Mouse (Mus musculus) liver, embryonic 13.5 days (tissue): ENCODE measurements around the gene Tmem107. TPM values are rescaled to one million over a fixed set of nuclear protein-coding genes. Genes with fewer than 3 reads are reported as not detected.
A peak's percentile ranks its signal among the peaks of the same experiment; 100 is the strongest.

Experiments used
- ATAC-seq: fragments of 200-750 bp; cut with Nextera tagmentation; 2 replicates; pipeline ENCODE4 v1.8.0; 2017; ENCODE audit warnings: low read depth, mild to moderate bottlenecking, moderate number of reproducible peaks, moderate library complexity
- DNase-seq: peaks from one replicate; pipeline ENCODE4 v3.0.0; 2022
- H3K27ac ChIP-seq: fragments of 300-500 bp; sonication (generic); 2 replicates; pipeline ENCODE4 v1.5.1; 2015; ENCODE audit warnings: moderate library complexity, mild to moderate bottlenecking, inconsistent platforms
- H3K27me3 ChIP-seq: fragments of 300-500 bp; sonication (generic); 2 replicates; pipeline ENCODE4 v1.6.1; 2015; ENCODE audit warnings: mild to moderate bottlenecking, inconsistent platforms
- H3K36me3 ChIP-seq: fragments of 300-500 bp; sonication (generic); 2 replicates; pipeline ENCODE4 v1.6.1; 2015; ENCODE audit warnings: mild to moderate bottlenecking, inconsistent platforms
- H3K4me1 ChIP-seq: fragments of 300-500 bp; sonication (generic); replicated peaks from 2 replicates; pipeline ENCODE4 v1.6.1; 2015; ENCODE audit warnings: inconsistent platforms
- H3K4me2 ChIP-seq: fragments of 300-500 bp; sonication (generic); 2 replicates; pipeline ENCODE4 v1.6.1; 2015; ENCODE audit warnings: inconsistent platforms, mild to moderate bottlenecking, moderate library complexity
- H3K4me3 ChIP-seq: fragments of 300-500 bp; sonication (generic); replicated peaks from 2 replicates; pipeline ENCODE4 v1.5.1; 2015; ENCODE audit warnings: mild to moderate bottlenecking, inconsistent platforms
- H3K9ac ChIP-seq: fragments of 300-500 bp; sonication (generic); 2 replicates; pipeline ENCODE4 v1.6.1; 2015; ENCODE audit warnings: mild to moderate bottlenecking, inconsistent platforms
- H3K9me3 ChIP-seq: fragments of 300-500 bp; sonication (generic); replicated peaks from 2 replicates; pipeline ENCODE4 v1.6.1; 2016; ENCODE audit warnings: inconsistent platforms
- WGBS: fragments of 180-500 bp; shearing (Covaris S2); methylation state at CpG from one replicate; pipeline ENCODE4 v1.1.7; 2015; ENCODE audit not compliant: insufficient replicate concordance; 5-methylcytosine and 5-hydroxymethylcytosine counted together
- polyA plus RNA-seq: library from polyadenylated mRNA; unstranded; fragments of >200 nt; fragmentation: Nextera tagmentation; extraction: Ambion mirVana; gene quantifications from 2 replicates; pipeline ENCODE4 v1.2.1, GENCODE M21; 2015

The Tmem107 gene
- polyA plus RNA-seq, 1 experiment from 2014 or later: 30.8 TPM

- H3K27me3 ChIP-seq: no peaks in the 10 kb centered on the region
- peak overlapping the region; percentile 67 for H3K4me3 ChIP-seq
- peak overlapping the region; percentile 95 for H3K4me2 ChIP-seq
- peak overlapping the region; percentile 78 for H3K9ac ChIP-seq
- 2% methylated on average over 29 of the region's 29 CpGs for WGBS
- peaks cover 74% of the 10 kb centered on the region for H3K4me1 ChIP-seq
- H3K27ac ChIP-seq: peak overlapping the region; percentile 93
- no peaks in the 10 kb centered on the region for H3K9me3 ChIP-seq
- DNase-seq: peak; percentile 95
- ATAC-seq: peak; percentile 24
- peaks cover 24% of the 10 kb centered on the region for H3K36me3 ChIP-seq
Observed at GRCm38 (mm10) chr11:69096987-69097900, 26.6 kb downstream of the Tmem107 start.

- DNase-seq: no peak
- Histone ChIP-seq H3K27me3 (no peaks in the 10 kb centered on the region), H3K9ac (peak overlapping the region; percentile 78), H3K4me2 (peak overlapping the region; percentile 95), H3K4me3 (peak overlapping the region; percentile 67), H3K36me3 (peaks cover 28% of the 10 kb centered on the region), H3K4me1 (peaks cover 68% of the 10 kb centered on the region), H3K9me3 (no peaks in the 10 kb centered on the region), H3K27ac (peak overlapping the region; percentile 93)
- no peak for ATAC-seq
- WGBS: 31% methylated on average over 8 of the region's 8 CpGs
Observed at GRCm38 (mm10) chr11:69098039-69098761, 27.6 kb downstream of the Tmem107 start.

- H3K4me1 ChIP-seq: peaks cover 67% of the 10 kb centered on the region
- ATAC-seq: peak; percentile 55
Observed at GRCm38 (mm10) chr11:69098762-69099091, 28.1 kb downstream of the Tmem107 start.

GRCm38 (mm10) chr11:69099177-69099914 lies 28.7 kb downstream of the Tmem107 start:
- DNase-seq (no peak), ATAC-seq (no peak)
- Histone ChIP-seq H3K4me1 (peaks cover 61% of the 10 kb centered on the region), H3K27ac (peak overlapping the region; percentile 93), H3K9ac (peak overlapping the region; percentile 77), H3K4me3 (peak overlapping the region; percentile 67), H3K27me3 (no peaks in the 10 kb centered on the region), H3K36me3 (peaks cover 39% of the 10 kb centered on the region), H3K4me2 (peak overlapping the region; percentile 95), H3K9me3 (no peaks in the 10 kb centered on the region)
- WGBS: 1% methylated on average over 22 of the region's 22 CpGs

More at GRCm38 (mm10) chr11:69098762-69099091, 28.1 kb downstream of the Tmem107 start:
- DNase-seq: peak; percentile 94
- peak overlapping the region; percentile 77 for H3K9ac ChIP-seq
- H3K27ac ChIP-seq: peak overlapping the region; percentile 93
- peaks cover 33% of the 10 kb centered on the region for H3K36me3 ChIP-seq
- peak overlapping the region; percentile 67 for H3K4me3 ChIP-seq
- no peaks in the 10 kb centered on the region for H3K27me3 ChIP-seq
- H3K9me3 ChIP-seq: no peaks in the 10 kb centered on the region
- WGBS: under 1% methylated on average over 19 of the region's 19 CpGs
- peak overlapping the region; percentile 95 for H3K4me2 ChIP-seq

- ATAC-seq (peak; percentile 11; the same call in 1 of the 2 replicates), DNase-seq (peak; percentile 83)
- Histone ChIP-seq H3K4me3 (peak overlapping the region; percentile 67), H3K36me3 (peaks cover 45% of the 10 kb centered on the region), H3K9ac (peak overlapping the region; percentile 77), H3K4me2 (peak overlapping the region; percentile 95), H3K27ac (peak overlapping the region; percentile 93), H3K27me3 (no peaks in the 10 kb centered on the region), H3K9me3 (no peaks in the 10 kb centered on the region), H3K4me1 (peaks cover 57% of the 10 kb centered on the region)
- 1% methylated on average over 23 of the region's 23 CpGs for WGBS
Observed at GRCm38 (mm10) chr11:69099915-69100345, 29.3 kb downstream of the Tmem107 start.

- ATAC-seq (no peak), DNase-seq (no peak)
- H3K4me1 ChIP-seq: peaks cover 50% of the 10 kb centered on the region
- H3K4me2 ChIP-seq: peak overlapping the region; percentile 95
- peak overlapping the region; percentile 71 for H3K27ac ChIP-seq
- no peaks in the 10 kb centered on the region for H3K27me3 ChIP-seq
- H3K36me3 ChIP-seq: peaks cover 54% of the 10 kb centered on the region
- H3K4me3 ChIP-seq: peak overlapping the region; percentile 67
- no peaks in the 10 kb centered on the region for H3K9me3 ChIP-seq
- peak overlapping the region; percentile 77 for H3K9ac ChIP-seq
- WGBS: 83% methylated on average over 20 of the region's 20 CpGs
Observed at GRCm38 (mm10) chr11:69100639-69101360, 30.2 kb downstream of the Tmem107 start.

GRCm38 (mm10) chr11:69101604-69102402 lies 31.2 kb downstream of the Tmem107 start:
- Histone ChIP-seq H3K9ac (no peak overlapping the region), H3K4me3 (no peak overlapping the region), H3K36me3 (peaks cover 62% of the 10 kb centered on the region), H3K4me2 (no peak overlapping the region), H3K4me1 (peaks cover 40% of the 10 kb centered on the region), H3K27me3 (no peaks in the 10 kb centered on the region), H3K27ac (no peak overlapping the region), H3K9me3 (no peaks in the 10 kb centered on the region)
- ATAC-seq: no peak
- WGBS: 78% methylated on average over 21 of the region's 21 CpGs
- DNase-seq: no peak

GRCm38 (mm10) chr11:69102403-69102725 lies 31.8 kb downstream of the Tmem107 start:
- Histone ChIP-seq H3K4me3 (no peak overlapping the region), H3K9ac (no peak overlapping the region), H3K4me1 (peaks cover 34% of the 10 kb centered on the region), H3K9me3 (no peaks in the 10 kb centered on the region), H3K27me3 (no peaks in the 10 kb centered on the region), H3K27ac (no peak overlapping the region), H3K36me3 (peaks cover 68% of the 10 kb centered on the region), H3K4me2 (no peak overlapping the region)
- no peak for ATAC-seq
- no peak for DNase-seq
- 80% methylated on average over 7 of the region's 7 CpGs for WGBS

GRCm38 (mm10) chr11:69103121-69103520 lies 32.5 kb downstream of the Tmem107 start:
- Histone ChIP-seq H3K4me1 (peaks cover 27% of the 10 kb centered on the region), H3K9me3 (no peaks in the 10 kb centered on the region), H3K4me3 (no peak overlapping the region), H3K36me3 (peaks cover 75% of the 10 kb centered on the region), H3K9ac (no peak overlapping the region), H3K27ac (no peak overlapping the region), H3K27me3 (no peaks in the 10 kb centered on the region), H3K4me2 (no peak overlapping the region)
- no peak for DNase-seq
- 89% methylated on average over 14 of the region's 14 CpGs for WGBS
- ATAC-seq: no peak
